Mouse (Mus musculus) heart, embryonic 16.5 days (tissue): Measurements from ENCODE around the gene Zc3hav1l. TPM values are rescaled to one million over a fixed set of nuclear protein-coding genes. Genes with fewer than 3 reads are reported as not detected.

ENCODE experiments used
- ATAC-seq: fragments of 200-750 bp; cut with Nextera tagmentation; replicated peaks from 2 replicates; pipeline ENCODE4 v1.8.0; 2017; ENCODE audit warnings: moderate number of reproducible peaks; ENCODE audit not compliant: insufficient read depth, low FRiP score; ENCODE audit errors: extremely low read depth
- H3K27ac ChIP-seq: fragments of 300-500 bp; sonication (generic); 2 replicates; pipeline ENCODE4 v1.5.1; 2014; ENCODE audit warnings: mild to moderate bottlenecking, low read length, control low read depth, moderate library complexity
- H3K27me3 ChIP-seq: fragments of 300-500 bp; sonication (generic); 2 replicates; pipeline ENCODE4 v1.6.1; 2014; ENCODE audit warnings: low read length, mixed read lengths; ENCODE audit not compliant: control insufficient read depth, insufficient read depth
- H3K36me3 ChIP-seq: fragments of 300-500 bp; sonication (generic); 2 replicates; pipeline ENCODE4 v1.6.1; 2014; ENCODE audit not compliant: control insufficient read depth, insufficient read depth
- H3K4me1 ChIP-seq: fragments of 300-500 bp; sonication (generic); 2 replicates; pipeline ENCODE4 v1.6.1; 2014; ENCODE audit warnings: low read length, mixed read lengths; ENCODE audit not compliant: control insufficient read depth, insufficient read depth
- H3K4me2 ChIP-seq: fragments of 300-500 bp; sonication (generic); 2 replicates; pipeline ENCODE4 v1.6.1; 2014; ENCODE audit warnings: low read depth, mild to moderate bottlenecking, control low read depth, low read length
- H3K4me3 ChIP-seq: fragments of 300-500 bp; sonication (generic); 2 replicates; pipeline ENCODE4 v1.5.1; 2014; ENCODE audit warnings: mild to moderate bottlenecking, control low read depth, low read length
- H3K9ac ChIP-seq: fragments of 300-500 bp; sonication (generic); 2 replicates; pipeline ENCODE4 v1.6.1; 2014; ENCODE audit warnings: low read length, control low read depth
- H3K9me3 ChIP-seq: fragments of 300-500 bp; sonication (generic); replicated peaks from 2 replicates; pipeline ENCODE4 v1.6.1; 2016; ENCODE audit warnings: low read length; ENCODE audit not compliant: control insufficient read depth
- WGBS: fragments of 180-500 bp; shearing (Covaris S2); extraction: QIAGEN DNeasy Blood & Tissue Kit; methylation state at CpG from one replicate; pipeline ENCODE4 v1.1.7; 2014; 5-methylcytosine and 5-hydroxymethylcytosine counted together
- polyA plus RNA-seq: library from polyadenylated mRNA; unstranded; fragments of >200 nt; fragmentation: Nextera tagmentation; extraction: Ambion mirVana; gene quantifications from 2 replicates; pipeline ENCODE4 v1.2.1, GENCODE M21; 2015

Gene Zc3hav1l
- 5.2 TPM in 2 replicates for polyA plus RNA-seq

GRCm38 (mm10) chr6:38298761-38299401 lies at the start of gene Zc3hav1l:
Gene Zc3hav1l (minus strand): TSS chr6:38299259.
- Histone ChIP-seq H3K4me1 (peaks cover 13% of the 10 kb centered on the region), H3K9ac (peak within 1 kb of the TSS; percentile 98), H3K27ac (peak within 1 kb of the TSS; percentile 95), H3K27me3 (no peaks in the 10 kb centered on the region), H3K4me2 (peak within 1 kb of the TSS; percentile 74), H3K4me3 (peak within 1 kb of the TSS; percentile 92), H3K36me3 (peaks cover 22% of the 10 kb centered on the region), H3K9me3 (peaks cover under 1% of the 10 kb centered on the region)
- peak; percentile 96 for ATAC-seq
- WGBS, result under 1% methylated on average over 70 of the region's 70 CpGs

- no peak overlapping the region for H3K27ac ChIP-seq
- peaks cover 7% of the 10 kb centered on the region for H3K27me3 ChIP-seq
- no peak for ATAC-seq
- no peak overlapping the region for H3K4me3 ChIP-seq
- no peaks in the 10 kb centered on the region for H3K36me3 ChIP-seq
- peaks cover 11% of the 10 kb centered on the region for H3K4me1 ChIP-seq
- no peak overlapping the region for H3K9ac ChIP-seq
- no peaks in the 10 kb centered on the region for H3K9me3 ChIP-seq
- 77% methylated on average over 5 of the region's 5 CpGs for WGBS
- no peak overlapping the region for H3K4me2 ChIP-seq
These were observed 48.8 kb upstream of the Zc3hav1l start for GRCm38 (mm10) chr6:38347875-38348274.

GRCm38 (mm10) chr6:38345796-38346195 lies 46.7 kb upstream of the Zc3hav1l start:
- no peak overlapping the region for H3K4me3 ChIP-seq
- H3K36me3 ChIP-seq, result no peaks in the 10 kb centered on the region
- H3K9me3 ChIP-seq, result no peaks in the 10 kb centered on the region
- H3K4me1 ChIP-seq, result peaks cover 18% of the 10 kb centered on the region
- no peak for ATAC-seq
- H3K9ac ChIP-seq, result no peak overlapping the region
- no peak overlapping the region for H3K4me2 ChIP-seq
- 31% methylated on average over 7 of the region's 7 CpGs for WGBS
- H3K27me3 ChIP-seq, result no peaks in the 10 kb centered on the region; the same call in 1 of the 2 replicates
- H3K27ac ChIP-seq, result no peak overlapping the region

- Histone ChIP-seq H3K4me3 (no peak overlapping the region), H3K4me1 (peaks cover 18% of the 10 kb centered on the region), H3K9ac (no peak overlapping the region), H3K4me2 (no peak overlapping the region), H3K9me3 (no peaks in the 10 kb centered on the region), H3K36me3 (no peaks in the 10 kb centered on the region), H3K27ac (no peak overlapping the region), H3K27me3 (no peaks in the 10 kb centered on the region)
- 79% methylated on average over 7 of the region's 7 CpGs for WGBS
- no peak for ATAC-seq
These were observed 45.1 kb upstream of the Zc3hav1l start for GRCm38 (mm10) chr6:38344006-38344670.

- peaks cover 18% of the 10 kb centered on the region for H3K4me1 ChIP-seq
- no peaks in the 10 kb centered on the region for H3K36me3 ChIP-seq
- no peak overlapping the region for H3K4me3 ChIP-seq
- no peak overlapping the region for H3K9ac ChIP-seq
- WGBS, result 68% methylated on average over 3 of the region's 3 CpGs
- H3K27ac ChIP-seq, result no peak overlapping the region
- H3K4me2 ChIP-seq, result no peak overlapping the region
- H3K27me3 ChIP-seq, result no peaks in the 10 kb centered on the region
- H3K9me3 ChIP-seq, result no peaks in the 10 kb centered on the region
- no peak for ATAC-seq
These were observed 44.5 kb upstream of the Zc3hav1l start for GRCm38 (mm10) chr6:38343581-38343980.

GRCm38 (mm10) chr6:38342666-38342992 lies 43.6 kb upstream of the Zc3hav1l start:
- Histone ChIP-seq H3K9me3 (no peaks in the 10 kb centered on the region), H3K36me3 (no peaks in the 10 kb centered on the region), H3K4me3 (peak overlapping the region; percentile 27), H3K27me3 (no peaks in the 10 kb centered on the region), H3K4me1 (peaks cover 18% of the 10 kb centered on the region), H3K27ac (0 out of 2 replicates have a peak overlapping the region, but pooled peaks have one; percentile 42), H3K4me2 (peak overlapping the region; percentile 50), H3K9ac (no peak overlapping the region)
- no peak for ATAC-seq
- 41% methylated on average over 8 of the region's 8 CpGs for WGBS

GRCm38 (mm10) chr6:38341751-38342665 lies 42.9 kb upstream of the Zc3hav1l start:
- Histone ChIP-seq H3K4me1 (peaks cover 18% of the 10 kb centered on the region), H3K9ac (0 out of 2 replicates have a peak overlapping the region, but pooled peaks have one; percentile 29), H3K4me3 (peak overlapping the region; percentile 27), H3K4me2 (peak overlapping the region; percentile 50), H3K36me3 (no peaks in the 10 kb centered on the region), H3K27ac (0 out of 2 replicates have a peak overlapping the region, but pooled peaks have one; percentile 42), H3K27me3 (no peaks in the 10 kb centered on the region), H3K9me3 (no peaks in the 10 kb centered on the region)
- WGBS, result 16% methylated on average over 11 of the region's 11 CpGs
- ATAC-seq, result no peak

- H3K4me1 ChIP-seq, result peaks cover 15% of the 10 kb centered on the region
- H3K27me3 ChIP-seq, result no peaks in the 10 kb centered on the region
- no peak overlapping the region for H3K4me3 ChIP-seq
- no peak for ATAC-seq
- H3K27ac ChIP-seq, result no peak overlapping the region
- H3K36me3 ChIP-seq, result no peaks in the 10 kb centered on the region
- no peak overlapping the region for H3K9ac ChIP-seq
- H3K9me3 ChIP-seq, result no peaks in the 10 kb centered on the region
- no peak overlapping the region for H3K4me2 ChIP-seq
- WGBS, result 64% methylated on average over 2 of the region's 2 CpGs
These were observed 40.0 kb upstream of the Zc3hav1l start for GRCm38 (mm10) chr6:38339078-38339477.
